Mouse (Mus musculus) layer of hippocampus, adult 9-10 months (tissue): ENCODE measurements at regions not wholly inside any gene's neighbourhood (a gene's known extent, or its start where the extent isn't known, plus 50 kb on each side); places are given as distances from the start of the nearest gene placed in this dataset.
"Not testable (repeated sequence)": the region's sequence is repeated elsewhere in the genome, so short reads cannot be mapped to it uniquely, and the experiment has no call there.

Source experiments
- DNase-seq: peaks from one replicate; pipeline ENCODE4 v3.0.0; 2022; ENCODE audit warnings: low spot score

- DNase-seq = no peak
These were observed 260.2 kb upstream of the Rgs17 start for GRCm38 (mm10) chr10:6182400-6182799.

- DNase-seq = not testable (repeated sequence)
These were observed 242.1 kb upstream of the Rgs17 start for GRCm38 (mm10) chr10:6164311-6164710.

GRCm38 (mm10) chr10:6156941-6157340 is 234.7 kb upstream of the Rgs17 start:
- DNase-seq = no peak

DNA sequence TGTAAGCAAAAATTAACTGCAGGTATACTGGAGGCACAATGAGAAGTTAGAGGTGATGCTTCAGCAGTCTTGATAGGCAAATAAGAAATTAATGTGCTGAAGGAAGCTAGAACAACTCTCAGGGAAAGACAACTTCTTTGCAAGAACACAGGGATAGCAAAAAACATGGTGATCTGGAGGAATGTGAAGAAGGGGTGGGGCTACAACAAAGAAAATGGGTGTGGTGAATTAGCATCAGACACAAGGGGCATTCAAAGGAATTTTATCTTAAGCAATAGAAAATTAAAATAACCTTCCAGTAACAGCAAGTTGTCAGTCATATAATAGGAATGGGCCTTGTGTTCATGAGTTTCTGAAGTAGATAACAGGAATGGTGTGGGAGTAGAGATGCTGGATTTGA is 211.9 kb upstream of the Rgs17 start:
- DNase-seq = no peak

- DNase-seq = not testable (repeated sequence)
These were observed 202.2 kb upstream of the Rgs17 start for GRCm38 (mm10) chr10:6124423-6124822.

DNA sequence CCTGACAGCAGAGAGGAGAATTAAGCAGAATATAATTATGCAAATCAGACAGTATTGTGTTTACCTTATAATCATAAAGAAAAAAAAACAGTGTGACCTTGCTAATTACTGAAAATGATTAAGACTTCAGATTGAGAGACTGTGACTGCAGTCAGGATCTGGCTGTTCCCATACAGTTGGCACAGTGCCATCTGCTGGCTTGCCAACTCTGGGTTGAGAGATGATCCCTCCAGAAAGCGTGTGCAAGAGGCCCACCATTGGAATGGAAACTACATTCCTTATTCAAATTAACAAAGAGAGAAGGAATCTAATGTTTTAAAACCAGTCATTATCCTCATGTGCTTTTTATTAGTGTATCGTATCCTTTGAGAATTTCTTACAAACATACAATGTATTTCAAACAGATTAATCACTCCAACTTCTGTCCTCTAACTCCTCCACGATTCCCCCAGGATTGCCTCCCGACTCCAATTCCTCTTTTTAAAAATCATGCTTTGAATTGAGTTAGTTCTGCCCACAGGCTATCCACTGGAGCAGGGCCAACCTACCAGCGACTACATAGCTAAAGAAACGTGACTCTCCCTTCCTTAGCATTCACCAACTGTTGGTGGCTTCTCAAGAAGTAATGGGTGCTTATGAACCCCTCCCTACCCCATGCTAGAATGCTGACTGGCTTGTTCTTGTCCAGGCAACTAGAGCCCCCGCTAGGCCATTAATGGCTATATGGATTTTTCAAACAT is 192.9 kb upstream of the Rgs17 start:
- peak; percentile 4 for DNase-seq
